Mouse (Mus musculus): Measurements from ENCODE around the gene Nectin2.

GRCm38 (mm10) chr7:19726541-19726940 is 23.7 kb downstream of the Nectin2 start:
- TF ChIP-seq CTCF (conservative IDR thresholded peaks at IDR 0.05; ENCODE audit: low read length) (no peak), POU5F1 (IDR thresholded peaks at IDR 0.05; ENCODE audit: borderline replicate concordance, low read length) (no peak), NANOG (IDR thresholded peaks at IDR 0.05; ENCODE audit: borderline replicate concordance, low read length) (no peak)

Measured in E14TG2a.4 (cell line).